Mouse (Mus musculus): ENCODE measurements around the gene Slc27a4.
"Not testable (repeated sequence)": the region's sequence is repeated elsewhere in the genome, so short reads cannot be mapped to it uniquely, and the experiment has no call there.

Slc27a4 gene

DNA sequence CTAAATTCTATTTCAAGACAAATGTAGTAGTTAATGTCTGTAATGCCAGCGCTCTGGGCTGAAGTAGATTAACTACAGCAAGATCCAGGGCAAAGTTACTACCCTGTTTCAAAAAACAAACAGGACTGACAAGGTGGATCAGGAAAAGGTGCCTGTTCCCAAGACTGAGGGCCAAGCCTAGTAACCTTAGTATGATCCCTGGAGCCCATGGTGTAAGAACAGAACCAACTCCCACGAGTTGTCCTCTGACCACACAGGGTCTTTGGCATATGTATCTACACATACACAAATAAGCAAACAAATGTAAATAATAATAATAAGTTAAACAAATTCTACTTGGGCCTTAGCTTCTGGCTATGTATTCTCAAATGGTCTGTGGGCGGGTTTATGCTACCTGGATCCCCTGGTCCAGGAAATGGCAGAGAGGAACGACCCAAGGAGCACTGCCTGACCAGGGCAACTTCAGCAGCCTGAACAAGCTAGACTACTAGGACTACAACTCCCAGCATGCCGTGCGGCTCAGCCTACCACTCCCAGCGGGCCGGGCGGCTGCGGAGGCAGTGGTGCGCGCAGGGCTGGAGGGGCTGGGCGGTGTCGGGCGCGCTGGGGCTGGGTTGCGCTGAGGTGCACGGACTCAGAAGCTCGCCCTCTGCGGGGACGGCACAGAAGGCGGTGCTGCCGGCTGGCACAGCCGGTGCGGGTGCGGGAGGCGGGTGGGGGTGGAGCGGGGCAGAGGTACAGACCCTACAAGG lies at the start of gene Slc27a4:
Slc27a4 (plus strand) TSS at position 560 of the 752 bp plus-strand sequence.
- DNase-seq (ENCODE audit: low spot score), result peak; percentile 92

- no peak for DNase-seq (ENCODE audit: low spot score)
These were observed 46.7 kb upstream of the Slc27a4 start for GRCm38 (mm10) chr2:29755693-29756092.

DNA sequence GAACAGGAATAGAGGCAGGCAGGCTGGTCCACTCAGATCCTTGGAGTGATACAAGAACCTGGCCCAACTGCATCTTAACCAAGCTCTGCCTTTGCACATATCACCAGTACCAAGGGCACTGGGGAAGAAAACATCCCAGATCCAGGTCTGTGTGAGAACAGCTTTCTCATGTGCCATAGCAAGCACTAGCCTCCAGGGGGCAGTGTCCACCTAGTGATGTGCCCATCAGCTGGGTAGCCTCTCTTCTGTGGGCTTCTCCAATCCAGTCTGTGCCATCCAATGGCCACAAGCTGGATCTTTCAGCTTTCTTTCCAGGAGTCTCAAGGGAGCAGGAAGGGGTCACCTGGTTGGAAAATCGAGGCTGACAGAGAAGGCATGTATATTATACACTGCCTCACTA lies 37.6 kb upstream of the Slc27a4 start:
- peak; percentile 29 for DNase-seq (ENCODE audit: low spot score)

- no peak for DNase-seq (ENCODE audit: low spot score)
These were observed 34.3 kb upstream of the Slc27a4 start for GRCm38 (mm10) chr2:29767976-29768709.

DNA sequence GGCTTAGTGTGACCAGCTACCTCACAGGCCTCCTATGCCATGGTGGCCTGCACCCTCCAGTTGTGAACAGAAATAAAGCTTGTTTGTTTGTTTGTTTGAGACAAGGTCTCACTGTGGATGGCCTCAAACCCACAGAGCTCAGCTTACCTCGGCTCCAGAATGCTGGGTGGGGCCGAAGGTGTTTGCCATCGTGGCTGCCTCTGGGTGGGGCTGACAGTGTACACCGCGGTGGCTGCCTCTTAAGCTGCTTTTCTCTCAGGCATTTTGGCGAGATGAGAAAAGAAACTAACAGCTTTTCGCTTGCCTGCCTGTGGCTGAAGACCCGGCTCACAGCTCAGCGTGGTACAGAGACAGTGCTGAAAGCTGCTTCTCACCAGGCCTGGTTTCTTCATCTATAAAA lies 33.5 kb upstream of the Slc27a4 start:
- no peak for DNase-seq (ENCODE audit: low spot score)

GRCm38 (mm10) chr2:29770162-29770561 lies 32.3 kb upstream of the Slc27a4 start:
- DNase-seq (ENCODE audit: low spot score), result no peak

DNA sequence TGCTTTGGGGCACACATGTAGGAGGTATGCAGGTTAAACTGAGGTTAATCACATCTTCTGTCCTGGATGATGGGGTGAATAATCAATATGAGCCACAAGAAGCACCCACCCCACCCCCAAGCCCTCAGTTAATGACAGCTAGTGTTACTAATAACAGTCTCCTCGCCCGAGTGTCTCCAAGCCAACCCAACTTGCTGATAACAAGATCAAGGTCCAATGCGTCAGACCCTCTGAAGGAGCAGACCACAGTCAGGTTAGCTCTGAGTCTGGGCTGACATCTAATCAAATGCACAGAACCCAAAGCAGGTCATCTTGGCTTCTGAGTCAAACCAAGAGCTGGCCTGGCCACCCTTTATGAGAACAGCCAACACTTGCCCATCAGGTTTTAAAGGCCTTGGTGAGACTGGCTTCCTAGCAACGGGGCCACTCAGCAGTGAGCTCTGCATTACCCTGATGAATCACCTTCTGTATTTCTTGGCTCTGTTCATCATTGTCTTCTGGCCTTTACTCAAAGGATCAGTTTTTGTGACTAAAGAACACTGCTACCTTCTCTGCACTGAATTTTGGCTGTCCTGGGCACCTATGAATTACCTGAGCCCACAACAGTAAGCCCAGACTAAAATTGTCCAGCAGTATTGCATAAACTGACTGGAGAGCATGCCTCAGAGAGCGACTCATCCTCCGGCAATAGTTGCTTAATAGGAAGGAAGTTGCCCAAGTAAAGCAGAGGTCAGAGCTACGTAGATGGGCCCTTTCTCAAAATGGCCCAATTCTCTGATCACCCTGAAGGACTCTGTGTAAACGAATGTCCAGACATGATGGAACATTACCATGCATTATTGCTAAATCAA lies 30.6 kb upstream of the Slc27a4 start:
- no peak for DNase-seq (ENCODE audit: low spot score)

- DNase-seq (ENCODE audit: low spot score), result no peak
These were observed 29.1 kb upstream of the Slc27a4 start for GRCm38 (mm10) chr2:29773323-29773722.

DNA sequence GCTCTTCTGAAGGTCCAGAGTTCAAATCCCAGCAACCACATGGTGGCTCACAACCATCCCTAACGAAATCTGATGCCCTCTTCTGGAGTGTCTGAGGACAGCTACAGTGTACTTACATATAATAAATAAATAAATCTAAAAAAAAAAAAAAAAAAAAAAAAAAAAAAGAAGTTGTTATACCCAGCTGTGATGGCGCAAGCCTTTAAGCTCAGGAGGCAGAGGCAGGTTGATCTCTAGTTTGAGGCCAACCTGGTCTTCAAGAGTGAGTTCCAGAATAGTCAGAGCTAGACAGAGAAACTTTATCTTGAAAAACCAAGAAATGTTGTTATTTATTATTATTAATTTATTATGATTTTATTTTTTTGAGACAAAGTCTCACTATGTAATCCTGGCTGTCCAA lies 21.2 kb upstream of the Slc27a4 start:
- DNase-seq (ENCODE audit: low spot score), result not testable (repeated sequence)

- no peak for DNase-seq (ENCODE audit: low spot score)
These were observed 18.1 kb upstream of the Slc27a4 start for GRCm38 (mm10) chr2:29784290-29784689.

DNA sequence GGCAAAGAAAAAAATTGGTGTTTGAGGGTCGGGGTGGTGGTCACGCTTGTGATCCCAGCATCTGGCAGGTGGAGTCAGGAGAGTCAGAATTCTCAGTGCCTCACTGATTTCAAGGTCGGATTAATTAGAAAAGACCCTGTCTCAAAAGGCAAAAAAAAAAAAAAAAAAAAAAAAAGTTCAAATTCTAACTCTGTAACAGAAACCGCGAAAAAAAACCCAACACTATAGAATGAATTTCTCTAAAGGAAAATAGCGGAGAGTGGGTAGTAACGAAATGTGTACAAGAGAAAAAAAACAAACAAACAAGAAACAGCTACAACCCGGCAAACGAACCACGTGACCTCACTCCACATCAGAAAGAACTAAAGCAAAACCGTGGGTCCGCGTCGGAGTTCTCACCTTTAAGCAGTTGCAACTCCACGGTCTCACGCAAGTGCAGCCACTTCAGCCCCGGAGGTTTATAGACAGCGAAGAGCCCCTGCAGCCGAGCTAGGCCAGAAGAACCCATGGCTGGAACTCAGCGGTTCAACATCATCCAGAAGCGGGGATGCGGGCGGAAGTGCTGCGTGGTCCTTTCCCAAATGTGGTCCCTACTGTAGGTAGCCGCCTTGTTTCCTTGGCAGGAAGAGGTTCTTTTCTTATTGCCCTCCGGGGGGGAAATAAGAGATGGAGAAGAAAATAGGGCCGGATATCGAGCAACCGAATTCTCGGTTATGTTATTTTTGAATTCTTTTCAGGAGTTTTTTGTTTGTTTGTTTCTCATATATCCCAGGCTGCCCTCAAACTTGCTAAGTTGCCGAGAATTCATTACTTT lies 15.1 kb upstream of the Slc27a4 start, which contains the start of gene Coq4:
Coq4 (plus strand) TSS at position 390 of the 814 bp plus-strand sequence.
- peak; percentile 95 for DNase-seq (ENCODE audit: low spot score)

- peak; percentile 35 for DNase-seq (ENCODE audit: low spot score)
These were observed 14.3 kb upstream of the Slc27a4 start, which contains the start of gene Trub2 for GRCm38 (mm10) chr2:29787937-29788681. Gene Trub2 (minus strand): TSS chr2:29788502.

GRCm38 (mm10) chr2:29792772-29793487 lies 9.5 kb upstream of the Slc27a4 start:
- no peak for DNase-seq (ENCODE audit: low spot score)

DNA sequence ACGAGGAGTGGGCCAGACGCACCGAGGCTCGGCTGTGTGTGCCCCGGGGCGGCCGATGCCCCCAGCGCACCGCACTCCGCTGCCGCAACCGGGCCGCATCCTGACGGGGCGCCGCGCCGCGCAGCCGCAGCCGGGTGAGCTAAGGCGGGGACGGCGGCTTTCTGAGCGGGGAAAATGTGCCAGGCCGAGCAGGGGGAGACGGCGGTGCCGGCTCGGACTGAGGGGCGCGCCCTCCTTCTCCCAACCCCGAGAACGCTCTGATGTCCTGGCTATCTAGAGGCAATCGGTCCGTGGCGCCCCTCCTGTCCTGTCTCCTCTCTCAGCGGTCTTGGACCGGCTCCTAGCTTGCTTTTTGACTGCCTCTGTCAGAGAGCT lies 380 bp downstream of the Slc27a4 start:
- DNase-seq (ENCODE audit: low spot score), result no peak

GRCm38 (mm10) chr2:29803400-29803831 lies 982 bp downstream of the Slc27a4 start:
- no peak for DNase-seq (ENCODE audit: low spot score)

DNA sequence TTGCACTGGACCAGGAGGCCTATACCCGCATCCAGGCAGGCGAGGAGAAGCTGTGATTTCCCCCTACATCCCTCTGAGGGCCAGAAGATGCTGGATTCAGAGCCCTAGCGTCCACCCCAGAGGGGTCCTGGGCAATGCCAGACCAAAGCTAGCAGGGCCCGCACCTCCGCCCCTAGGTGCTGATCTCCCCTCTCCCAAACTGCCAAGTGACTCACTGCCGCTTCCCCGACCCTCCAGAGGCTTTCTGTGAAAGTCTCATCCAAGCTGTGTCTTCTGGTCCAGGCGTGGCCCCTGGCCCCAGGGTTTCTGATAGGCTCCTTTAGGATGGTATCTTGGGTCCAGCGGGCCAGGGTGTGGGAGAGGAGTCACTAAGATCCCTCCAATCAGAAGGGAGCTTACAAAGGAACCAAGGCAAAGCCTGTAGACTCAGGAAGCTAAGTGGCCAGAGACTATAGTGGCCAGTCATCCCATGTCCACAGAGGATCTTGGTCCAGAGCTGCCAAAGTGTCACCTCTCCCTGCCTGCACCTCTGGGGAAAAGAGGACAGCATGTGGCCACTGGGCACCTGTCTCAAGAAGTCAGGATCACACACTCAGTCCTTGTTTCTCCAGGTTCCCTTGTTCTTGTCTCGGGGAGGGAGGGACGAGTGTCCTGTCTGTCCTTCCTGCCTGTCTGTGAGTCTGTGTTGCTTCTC lies 13.4 kb downstream of the Slc27a4 start:
- no peak for DNase-seq (ENCODE audit: low spot score)

DNA sequence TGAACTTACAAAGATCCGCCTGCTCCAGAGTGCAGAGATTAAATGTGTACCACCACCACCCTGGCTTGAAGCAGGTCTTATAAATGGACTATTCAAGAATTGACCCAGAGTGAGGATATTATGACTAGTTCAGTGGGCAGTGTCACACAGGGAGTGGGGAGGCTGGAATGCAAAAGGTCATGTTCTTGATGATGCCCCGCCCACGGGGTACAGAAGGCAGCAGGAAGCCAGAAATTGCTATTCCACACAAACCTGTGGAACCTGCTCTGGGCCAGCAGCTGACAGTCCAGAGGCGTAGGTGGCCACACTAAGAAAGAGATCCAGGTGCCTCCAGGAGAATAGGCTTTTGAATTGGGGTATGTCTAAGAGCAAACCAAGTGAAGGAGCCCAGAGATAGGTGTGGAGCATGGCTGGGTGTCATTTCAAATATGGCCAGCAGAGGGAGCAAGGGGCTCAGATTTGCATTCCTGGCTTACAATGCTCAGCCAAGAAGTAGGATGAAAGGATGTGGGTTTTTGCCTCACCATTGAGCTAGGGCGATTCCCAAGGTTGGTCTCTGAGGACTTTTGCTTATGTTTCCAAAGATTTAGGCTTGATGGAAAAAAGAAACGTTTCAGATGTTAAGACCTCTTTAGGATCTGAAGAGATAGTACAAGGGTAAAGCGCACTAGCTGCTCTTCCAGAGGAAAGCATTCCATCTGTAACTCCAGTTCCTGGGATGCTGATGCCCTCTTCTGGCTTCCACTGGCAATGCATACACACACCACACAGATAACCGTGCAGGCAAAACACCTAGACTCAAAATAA lies 15.2 kb downstream of the Slc27a4 start:
- DNase-seq (ENCODE audit: low spot score), result peak; percentile 90

DNA sequence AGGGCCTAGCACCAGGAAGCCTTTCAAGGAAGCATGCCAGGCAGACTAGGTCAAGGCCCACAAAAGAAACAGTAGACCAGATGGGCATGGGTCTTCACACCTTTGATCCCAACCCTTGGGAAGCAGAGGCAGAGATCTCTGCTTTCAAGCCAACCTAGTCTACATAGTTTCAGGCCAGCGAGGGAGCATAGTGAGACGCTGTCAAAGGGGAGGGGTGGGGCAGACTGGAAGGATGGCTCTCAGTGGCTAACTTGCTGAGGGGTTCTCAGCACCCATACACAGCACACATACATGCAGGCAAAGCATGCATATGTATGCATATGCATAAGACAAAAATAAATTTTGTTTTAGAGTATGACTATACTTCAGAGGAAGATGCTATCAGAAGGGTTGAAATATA lies 16.9 kb downstream of the Slc27a4 start:
- DNase-seq (ENCODE audit: low spot score), result no peak

Data from layer of hippocampus, adult 9-10 months (tissue).